Mouse (Mus musculus) megakaryocyte, embryonic 14.5 days (primary cell): Measurements from ENCODE around the gene Eif4h.

Experiments used
- FLI1 ChIP-seq: IDR thresholded peaks from 2 replicates; pipeline ENCODE4 v1.6.1; 2012; ENCODE audit warnings: low read length, inconsistent platforms, mixed read lengths
- GATA1 ChIP-seq: IDR thresholded peaks from 3 replicates; pipeline ENCODE4 v1.6.1; 2012; ENCODE audit warnings: mixed read lengths, low read length, inconsistent platforms, borderline replicate concordance

GRCm38 (mm10) chr5:134644643-134645118, 5.4 kb upstream of the Eif4h start:
- TF ChIP-seq GATA1 (no peak), FLI1 (no peak)
